Mouse (Mus musculus) heart, embryonic 12.5 days (tissue): ENCODE results near the gene Procr. TPM values are rescaled to one million over a fixed set of nuclear protein-coding genes. Genes with fewer than 3 reads are reported as not detected.

Experiments
- ATAC-seq: fragments of 200-750 bp; cut with Nextera tagmentation; 2 replicates; pipeline ENCODE4 v1.8.0; 2017; ENCODE audit warnings: moderate TSS enrichment, moderate library complexity; ENCODE audit not compliant: insufficient number of reproducible peaks, low FRiP score
- H3K27ac ChIP-seq: fragments of 300-500 bp; sonication (generic); 2 replicates; pipeline ENCODE4 v1.5.1; 2016; ENCODE audit warnings: mild to moderate bottlenecking, moderate library complexity; ENCODE audit not compliant: poor library complexity, severe bottlenecking
- H3K27me3 ChIP-seq: fragments of 300-500 bp; sonication (generic); replicated peaks from 2 replicates; pipeline ENCODE4 v1.6.1; 2016; ENCODE audit warnings: mild to moderate bottlenecking, moderate library complexity
- H3K36me3 ChIP-seq: fragments of 300-500 bp; sonication (generic); 2 replicates; pipeline ENCODE4 v1.6.1; 2016; ENCODE audit warnings: mild to moderate bottlenecking, moderate library complexity
- H3K4me1 ChIP-seq: fragments of 300-500 bp; sonication (generic); replicated peaks from 2 replicates; pipeline ENCODE4 v1.6.1; 2016; ENCODE audit warnings: mild to moderate bottlenecking
- H3K4me2 ChIP-seq: fragments of 300-500 bp; sonication (generic); 2 replicates; pipeline ENCODE4 v1.6.1; 2016; ENCODE audit warnings: mild to moderate bottlenecking, moderate library complexity
- H3K4me3 ChIP-seq: fragments of 300-500 bp; sonication (generic); 2 replicates; pipeline ENCODE4 v1.5.1; 2016; ENCODE audit warnings: mild to moderate bottlenecking
- H3K9ac ChIP-seq: fragments of 300-500 bp; sonication (generic); 2 replicates; pipeline ENCODE4 v1.6.1; 2016; ENCODE audit warnings: mild to moderate bottlenecking, moderate library complexity
- H3K9me3 ChIP-seq: fragments of 300-500 bp; sonication (generic); replicated peaks from 2 replicates; pipeline ENCODE4 v1.6.1; 2016; ENCODE audit warnings: mild to moderate bottlenecking, moderate library complexity
- WGBS: fragments of 180-500 bp; shearing (Covaris S2); methylation state at CpG from one replicate; pipeline ENCODE4 v1.1.7; 2016; 5-methylcytosine and 5-hydroxymethylcytosine counted together
- polyA plus RNA-seq: library from polyadenylated mRNA; unstranded; fragments of >200 nt; fragmentation: Nextera tagmentation; extraction: Ambion mirVana; gene quantifications from 2 replicates; pipeline ENCODE4 v1.2.1, GENCODE M21; 2016

The Procr gene
- polyA plus RNA-seq, 1 experiment from 2014 or later: 7.2 TPM

DNA sequence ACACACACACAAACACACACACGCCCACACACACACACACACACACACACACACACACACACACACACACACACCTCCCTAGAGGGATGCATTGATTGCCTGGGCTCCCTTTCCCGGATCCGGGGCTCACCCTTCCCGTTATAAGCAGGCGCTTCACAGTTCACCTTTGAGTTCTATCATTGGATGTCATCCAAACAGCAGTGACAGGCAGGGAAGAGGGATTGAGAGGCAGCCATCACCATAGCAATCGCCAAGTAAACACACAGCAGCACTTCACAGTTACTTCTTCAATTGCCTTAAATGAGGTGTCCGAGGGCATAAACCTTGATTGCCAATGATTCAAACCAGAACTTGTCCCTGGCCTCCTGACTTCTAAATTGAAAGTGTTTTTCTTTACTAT, 28.1 kb downstream of the Procr start:
- no peaks in the 10 kb centered on the region for H3K9me3 ChIP-seq
- ATAC-seq: no peak
- H3K4me1 ChIP-seq: peaks cover 7% of the 10 kb centered on the region
- peaks cover 57% of the 10 kb centered on the region for H3K27me3 ChIP-seq
- no peaks in the 10 kb centered on the region for H3K36me3 ChIP-seq
- no peak overlapping the region for H3K4me3 ChIP-seq
- 51% methylated on average over 7 of the region's 7 CpGs for WGBS
- H3K4me2 ChIP-seq: no peak overlapping the region
- no peak overlapping the region for H3K9ac ChIP-seq
- no peak overlapping the region for H3K27ac ChIP-seq

DNA sequence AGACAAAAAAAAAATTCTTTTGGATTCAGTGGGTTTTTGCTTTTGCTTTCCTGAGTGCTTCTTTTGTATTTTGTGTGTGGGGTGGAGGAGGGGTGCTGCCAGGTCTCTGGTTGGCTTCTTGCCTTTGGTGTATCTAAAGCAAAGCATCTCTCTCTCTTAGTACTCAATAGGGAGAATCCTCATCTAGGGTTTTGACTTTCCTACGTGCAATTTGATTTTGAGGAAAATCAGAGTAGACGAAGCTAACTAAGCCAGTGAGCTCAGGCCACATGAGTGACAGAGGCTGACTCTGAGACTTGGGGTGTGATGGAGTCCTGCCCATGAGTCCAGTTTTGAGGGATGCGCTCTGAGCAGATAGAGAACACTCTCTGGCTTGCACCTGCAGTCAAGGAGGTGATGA, 28.6 kb downstream of the Procr start:
- Histone ChIP-seq H3K4me2 (no peak overlapping the region), H3K9me3 (no peaks in the 10 kb centered on the region), H3K27me3 (peaks cover 53% of the 10 kb centered on the region), H3K9ac (no peak overlapping the region), H3K36me3 (no peaks in the 10 kb centered on the region), H3K27ac (no peak overlapping the region), H3K4me1 (peaks cover 7% of the 10 kb centered on the region), H3K4me3 (no peak overlapping the region)
- WGBS: 80% methylated on average over 3 of the region's 3 CpGs
- ATAC-seq: no peak

DNA sequence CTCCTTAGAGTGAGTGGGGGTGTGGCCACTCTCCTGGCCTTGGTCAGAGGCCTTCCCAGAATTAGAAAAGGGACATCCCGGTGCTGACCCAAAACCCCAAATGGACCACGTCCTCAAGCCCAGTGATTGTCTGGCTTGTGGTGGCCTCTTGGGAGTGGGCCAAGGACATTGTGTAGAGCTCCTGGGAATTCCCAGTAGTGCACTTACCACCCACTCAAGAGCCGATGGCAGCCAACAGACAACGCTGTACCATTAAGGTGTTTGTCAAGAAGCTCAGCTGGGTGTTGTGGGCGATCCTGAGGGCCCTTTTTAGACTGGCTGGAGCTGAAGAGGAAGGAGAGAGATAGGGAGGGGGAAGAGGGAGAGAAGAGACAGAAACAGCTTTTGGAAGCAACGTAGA, 33.6 kb downstream of the Procr start:
- Histone ChIP-seq H3K4me2 (no peak overlapping the region), H3K27ac (no peak overlapping the region), H3K9me3 (no peaks in the 10 kb centered on the region), H3K9ac (no peak overlapping the region), H3K27me3 (peaks cover 19% of the 10 kb centered on the region; the same call in 1 of the 2 replicates), H3K4me3 (no peak overlapping the region), H3K36me3 (no peaks in the 10 kb centered on the region), H3K4me1 (no peaks in the 10 kb centered on the region)
- ATAC-seq: no peak
- WGBS: 67% methylated on average over 6 of the region's 6 CpGs

DNA sequence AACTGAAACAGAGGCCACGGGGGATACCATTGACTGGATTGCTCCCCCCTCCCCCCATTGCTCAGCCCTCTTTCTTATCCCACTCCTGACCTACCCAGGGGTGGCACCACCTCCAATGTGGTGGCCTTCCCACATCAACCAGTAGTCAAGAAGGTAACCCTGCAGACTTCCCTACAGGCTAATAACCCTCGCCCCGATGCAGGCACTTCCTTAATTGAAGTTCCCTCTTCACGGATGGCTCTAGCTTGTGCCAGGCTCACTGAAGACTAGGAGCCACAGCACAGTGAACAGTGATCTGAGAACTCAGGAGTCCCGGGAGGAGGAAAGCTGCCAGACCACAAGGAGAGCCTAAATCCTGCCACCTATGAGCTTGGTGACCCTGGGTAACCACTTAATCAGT, 36.0 kb downstream of the Procr start:
- Histone ChIP-seq H3K4me1 (no peaks in the 10 kb centered on the region), H3K36me3 (no peaks in the 10 kb centered on the region), H3K4me3 (no peak overlapping the region), H3K27ac (no peak overlapping the region), H3K4me2 (no peak overlapping the region), H3K9me3 (no peaks in the 10 kb centered on the region), H3K9ac (no peak overlapping the region), H3K27me3 (peaks cover 12% of the 10 kb centered on the region; the same call in 1 of the 2 replicates)
- ATAC-seq: no peak
- 62% methylated on average over 5 of the region's 5 CpGs for whole genome bisulfite sequencing

DNA sequence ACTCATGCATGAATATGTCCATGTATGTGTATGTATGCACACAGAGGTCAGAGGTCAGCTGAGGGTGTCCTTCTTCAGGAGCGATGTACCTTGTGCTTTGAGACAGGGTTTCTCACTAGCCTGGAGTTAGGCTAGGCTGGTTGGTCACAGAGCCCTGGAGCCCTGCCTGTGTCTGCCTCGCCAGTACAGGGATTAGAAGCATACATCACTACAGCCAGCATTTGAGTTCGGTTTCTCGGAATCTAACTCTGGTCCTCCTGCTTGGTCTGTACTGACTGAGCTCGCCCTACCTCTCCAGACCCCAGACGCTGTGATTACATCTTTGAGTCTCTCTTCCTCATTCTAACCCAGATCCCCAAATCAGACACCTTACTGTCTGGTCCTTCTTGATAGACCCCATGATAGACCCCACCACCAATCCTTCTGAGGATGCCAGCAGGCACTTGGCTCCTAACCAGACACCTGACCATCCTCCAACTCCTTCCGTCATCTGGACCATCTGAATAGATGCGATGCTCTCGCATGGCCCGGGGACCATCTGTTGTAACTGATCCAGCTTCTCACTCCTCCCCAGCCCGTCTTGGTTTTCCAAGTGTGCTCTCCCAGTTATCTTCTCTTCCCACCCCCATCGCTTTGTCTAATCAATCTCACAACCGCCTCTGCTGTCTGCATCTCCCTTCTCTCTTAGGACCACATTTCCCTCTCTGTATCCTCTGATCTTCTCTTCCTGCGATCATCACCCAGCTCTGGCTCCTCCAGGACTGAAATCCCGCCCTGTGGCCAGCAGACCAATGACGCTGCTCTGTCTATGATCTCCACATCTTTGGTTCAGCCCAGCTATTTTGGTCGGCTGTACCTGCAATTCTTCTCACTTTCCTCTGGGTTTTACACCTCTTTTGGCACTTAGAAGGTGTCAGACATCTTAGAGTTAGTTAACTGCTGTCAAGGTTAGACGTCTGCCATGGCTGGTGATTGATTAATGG, 37.3 kb downstream of the Procr start:
- ATAC-seq: no peak
- Histone ChIP-seq H3K4me2 (no peak overlapping the region), H3K36me3 (no peaks in the 10 kb centered on the region), H3K4me3 (no peak overlapping the region), H3K27ac (no peak overlapping the region), H3K4me1 (no peaks in the 10 kb centered on the region), H3K9ac (no peak overlapping the region), H3K27me3 (peaks cover 12% of the 10 kb centered on the region; the same call in 1 of the 2 replicates), H3K9me3 (no peaks in the 10 kb centered on the region)
- WGBS: 60% methylated on average over 18 of the region's 18 CpGs

DNA sequence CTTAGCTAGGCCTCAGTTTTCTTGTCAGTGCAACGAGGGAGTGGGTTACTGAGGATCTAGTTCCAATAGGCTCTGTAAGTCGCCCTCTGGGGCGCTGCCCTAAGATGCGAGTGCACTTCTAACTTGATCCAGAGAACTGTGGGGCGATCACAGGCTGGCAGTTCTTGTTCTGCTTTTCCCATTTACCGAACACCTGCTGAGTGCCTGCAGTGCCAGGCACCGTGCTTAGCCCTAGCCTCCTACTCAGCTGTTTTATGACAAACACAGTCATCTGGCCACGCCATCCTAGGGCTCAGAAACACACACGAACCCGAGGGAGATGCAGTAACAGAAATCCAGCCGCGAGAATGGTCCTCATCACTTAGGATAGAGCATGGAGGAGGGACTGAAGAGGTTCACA, 42.0 kb downstream of the Procr start:
- H3K27ac ChIP-seq: no peak overlapping the region
- no peak overlapping the region for H3K9ac ChIP-seq
- H3K9me3 ChIP-seq: no peaks in the 10 kb centered on the region
- H3K4me3 ChIP-seq: no peak overlapping the region
- H3K27me3 ChIP-seq: peaks cover 8% of the 10 kb centered on the region; the same call in 1 of the 2 replicates
- ATAC-seq: no peak
- H3K4me1 ChIP-seq: no peaks in the 10 kb centered on the region
- H3K4me2 ChIP-seq: peak overlapping the region; percentile 14; the same call in 1 of the 2 replicates
- 36% methylated on average over 12 of the region's 12 CpGs for WGBS
- H3K36me3 ChIP-seq: no peaks in the 10 kb centered on the region

DNA sequence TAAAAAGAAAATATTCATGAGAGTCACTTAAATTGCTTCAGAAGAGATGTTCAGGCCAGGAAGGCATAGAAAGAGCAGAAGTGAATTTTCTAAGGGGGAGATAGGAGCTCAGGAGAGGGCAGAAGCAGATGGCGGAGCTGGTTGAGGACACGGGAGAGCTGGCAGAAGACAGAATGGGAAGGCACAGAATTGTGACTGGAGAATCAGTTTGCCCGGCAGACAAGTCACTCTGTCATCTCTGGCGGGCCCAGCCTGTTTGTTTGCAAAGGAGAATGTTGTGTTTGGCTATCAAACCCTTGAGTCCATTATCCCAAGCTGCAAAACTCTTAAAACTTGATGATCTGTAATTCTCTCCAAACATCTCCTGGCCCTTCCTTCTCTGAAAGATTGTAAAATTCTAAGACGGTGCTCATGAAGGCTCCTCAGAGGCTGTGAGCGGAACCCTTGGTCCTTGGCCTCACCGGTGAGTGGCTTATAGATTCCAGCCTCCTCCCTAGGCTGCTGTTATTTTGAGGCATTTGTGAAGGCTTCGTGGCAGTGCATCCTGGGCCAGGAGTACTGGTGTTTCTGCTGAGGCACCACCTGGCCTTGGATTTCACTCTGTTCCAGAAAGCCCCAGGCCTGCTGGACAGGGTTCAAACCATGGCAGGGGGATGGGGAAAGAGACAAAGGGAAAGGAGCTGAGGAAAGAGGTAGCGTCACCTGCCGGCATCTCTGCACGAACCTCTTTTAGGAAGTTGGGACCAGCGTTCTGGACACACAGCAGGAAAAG, 43.9 kb downstream of the Procr start:
- no peak overlapping the region for H3K27ac ChIP-seq
- H3K9ac ChIP-seq: no peak overlapping the region
- no peak overlapping the region for H3K4me2 ChIP-seq
- H3K9me3 ChIP-seq: no peaks in the 10 kb centered on the region
- no peak for ATAC-seq
- H3K4me3 ChIP-seq: no peak overlapping the region
- no peaks in the 10 kb centered on the region for H3K4me1 ChIP-seq
- H3K36me3 ChIP-seq: no peaks in the 10 kb centered on the region
- WGBS: 81% methylated on average over 12 of the region's 12 CpGs
- peaks cover 7% of the 10 kb centered on the region; the same call in 1 of the 2 replicates for H3K27me3 ChIP-seq

DNA sequence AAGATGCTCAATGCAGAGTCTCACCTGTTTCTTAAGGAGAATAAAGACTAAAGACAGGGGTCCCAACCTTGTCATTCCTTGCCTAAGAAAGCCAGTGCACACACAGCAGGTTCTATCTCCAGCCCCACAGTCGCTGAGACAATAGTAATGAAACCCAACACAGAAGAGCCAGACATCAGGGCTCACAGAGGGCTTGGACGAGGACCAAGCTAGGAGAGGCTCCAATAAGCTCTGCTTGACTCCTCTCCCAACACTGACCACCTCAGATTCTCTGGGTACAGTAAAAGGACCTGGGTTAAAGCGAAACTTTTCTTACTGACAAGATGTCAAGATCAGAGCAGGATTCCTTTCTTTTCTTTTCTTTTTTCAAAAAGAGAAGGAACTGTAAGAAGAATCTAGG, 47.7 kb downstream of the Procr start:
- no peaks in the 10 kb centered on the region for H3K4me1 ChIP-seq
- 47% methylated on average over 3 of the region's 3 CpGs for WGBS
- no peak for ATAC-seq
- no peak overlapping the region for H3K9ac ChIP-seq
- H3K4me3 ChIP-seq: no peak overlapping the region
- H3K9me3 ChIP-seq: no peaks in the 10 kb centered on the region
- no peak overlapping the region for H3K27ac ChIP-seq
- peaks cover 14% of the 10 kb centered on the region; the same call in 1 of the 2 replicates for H3K27me3 ChIP-seq
- H3K36me3 ChIP-seq: no peaks in the 10 kb centered on the region
- no peak overlapping the region for H3K4me2 ChIP-seq

DNA sequence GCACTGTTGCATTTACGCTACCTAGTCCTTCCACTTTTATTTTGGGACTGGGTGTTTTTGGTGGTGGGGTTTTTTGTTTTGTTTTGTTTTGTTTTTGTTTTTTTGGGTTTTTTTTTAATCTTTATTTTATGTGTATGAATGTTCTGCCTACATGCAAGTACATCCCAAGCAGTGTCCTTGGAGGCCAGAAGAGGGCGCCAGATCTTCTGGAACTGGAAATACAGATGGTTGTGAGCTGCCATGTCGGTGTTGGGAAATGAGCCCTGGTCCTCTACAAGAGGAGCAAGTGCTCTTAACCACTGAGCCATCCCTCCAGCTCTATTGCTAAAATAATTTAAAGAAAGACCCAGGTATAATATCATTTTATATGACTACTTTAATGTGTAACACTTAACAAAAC, 51.8 kb downstream of the Procr start:
- 54% methylated on average over 3 of the region's 3 CpGs for WGBS
- Histone ChIP-seq H3K9ac (no peak overlapping the region), H3K9me3 (no peaks in the 10 kb centered on the region), H3K27me3 (peaks cover 24% of the 10 kb centered on the region), H3K27ac (no peak overlapping the region), H3K4me1 (peaks cover 8% of the 10 kb centered on the region), H3K36me3 (no peaks in the 10 kb centered on the region), H3K4me2 (no peak overlapping the region), H3K4me3 (no peak overlapping the region)
- no peak for ATAC-seq

DNA sequence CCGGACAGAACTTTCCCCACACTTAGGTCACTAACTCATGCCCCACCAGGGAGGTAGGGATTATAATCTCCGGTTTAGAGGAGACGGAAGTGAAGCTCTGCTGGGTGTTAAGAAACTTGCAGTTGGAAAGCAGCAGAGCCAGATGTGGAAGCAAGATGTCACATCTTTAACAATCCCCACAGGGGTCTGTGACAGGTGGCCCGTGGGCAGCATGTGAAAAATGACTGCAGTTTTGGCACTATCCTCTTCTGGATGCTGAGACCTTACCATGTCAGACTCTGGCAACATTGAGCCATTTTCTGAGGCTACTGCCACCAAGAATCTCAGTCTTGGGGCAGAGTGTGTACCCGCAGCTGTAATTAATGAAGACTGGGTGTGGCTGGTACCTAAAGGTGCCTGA, 53.1 kb downstream of the Procr start:
- ATAC-seq: no peak

More for the DNA sequence above, 53.1 kb downstream of the Procr start:
- WGBS: 64% methylated on average over 5 of the region's 5 CpGs
- Histone ChIP-seq H3K36me3 (no peaks in the 10 kb centered on the region), H3K27me3 (peaks cover 21% of the 10 kb centered on the region), H3K4me2 (no peak overlapping the region), H3K9me3 (no peaks in the 10 kb centered on the region), H3K4me3 (no peak overlapping the region), H3K9ac (no peak overlapping the region), H3K27ac (no peak overlapping the region), H3K4me1 (peaks cover 8% of the 10 kb centered on the region)
